Mouse (Mus musculus) lung, adult 2 months (tissue): ENCODE measurements around the gene Zfhx3.

Source experiments
- CTCF ChIP-seq: fragments of 200-500 bp; IDR thresholded peaks from 2 replicates; pipeline ENCODE4 v1.5.1; 2011; ENCODE audit warnings: mild to moderate bottlenecking, low read length, control low read depth; ENCODE audit not compliant: insufficient read depth
- POLR2A ChIP-seq: fragments of 200-500 bp; IDR thresholded peaks from 2 replicates; pipeline ENCODE4 v1.6.1; 2011; ENCODE audit warnings: low read depth, mild to moderate bottlenecking, control low read depth, low read length, borderline replicate concordance; ENCODE audit errors: extremely low read depth

GRCm38 (mm10) chr8:108305368-108305767 is 362.9 kb downstream of the Zfhx3 start:
- TF ChIP-seq POLR2A: no peak
- no peak for TF ChIP-seq CTCF
